Mouse (Mus musculus) urinary bladder, postnatal 25 days (tissue): ENCODE measurements around the gene Pyroxd1.

Source experiments
- DNase-seq: peaks from one replicate; pipeline ENCODE4 v3.0.0; 2022; ENCODE audit warnings: low spot score

The Pyroxd1 gene

GRCm38 (mm10) chr6:142377081-142377480, 31.6 kb downstream of the Pyroxd1 start:
- DNase-seq: no peak

DNA sequence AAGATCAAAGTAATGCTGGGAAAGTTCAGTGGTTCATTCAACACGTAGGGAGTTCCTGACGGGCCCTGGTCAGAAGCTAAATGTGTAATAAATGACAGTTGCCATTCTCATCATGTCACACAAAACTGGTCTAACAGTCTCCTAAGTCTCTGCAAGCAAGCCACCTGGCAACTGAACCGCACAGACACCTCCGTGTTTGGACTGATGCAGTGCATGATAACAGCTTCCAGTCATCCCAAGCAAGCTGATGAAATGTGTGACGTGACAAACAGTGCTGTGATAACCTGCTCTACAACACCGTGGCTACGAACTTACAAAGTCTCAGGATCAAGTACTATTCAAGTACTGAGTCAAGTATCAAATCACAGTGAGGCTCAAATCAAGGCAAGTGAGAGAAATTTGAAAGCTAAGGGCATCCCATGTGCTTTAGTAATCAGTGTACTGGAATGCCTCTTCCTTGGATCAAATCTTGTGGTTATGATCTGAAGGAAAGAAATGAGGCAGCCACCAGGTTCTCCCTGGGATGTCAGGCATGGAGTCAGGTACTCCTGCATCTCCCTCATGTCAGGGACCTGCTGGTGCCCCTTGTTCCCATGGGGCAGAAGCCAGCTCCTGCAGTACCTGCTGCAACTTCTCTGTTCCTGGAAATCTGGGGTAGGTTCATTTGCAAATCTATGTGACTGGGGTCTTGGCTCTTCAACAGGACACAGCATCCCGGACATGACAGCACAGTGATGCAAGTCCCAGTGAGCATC, 33.3 kb downstream of the Pyroxd1 start:
- no peak for DNase-seq

GRCm38 (mm10) chr6:142379961-142380360, 34.5 kb downstream of the Pyroxd1 start:
- DNase-seq: no peak

- DNase-seq: no peak
Measured at GRCm38 (mm10) chr6:142381615-142382014, 36.2 kb downstream of the Pyroxd1 start.

GRCm38 (mm10) chr6:142384521-142384920, 39.1 kb downstream of the Pyroxd1 start:
- DNase-seq: no peak

DNA sequence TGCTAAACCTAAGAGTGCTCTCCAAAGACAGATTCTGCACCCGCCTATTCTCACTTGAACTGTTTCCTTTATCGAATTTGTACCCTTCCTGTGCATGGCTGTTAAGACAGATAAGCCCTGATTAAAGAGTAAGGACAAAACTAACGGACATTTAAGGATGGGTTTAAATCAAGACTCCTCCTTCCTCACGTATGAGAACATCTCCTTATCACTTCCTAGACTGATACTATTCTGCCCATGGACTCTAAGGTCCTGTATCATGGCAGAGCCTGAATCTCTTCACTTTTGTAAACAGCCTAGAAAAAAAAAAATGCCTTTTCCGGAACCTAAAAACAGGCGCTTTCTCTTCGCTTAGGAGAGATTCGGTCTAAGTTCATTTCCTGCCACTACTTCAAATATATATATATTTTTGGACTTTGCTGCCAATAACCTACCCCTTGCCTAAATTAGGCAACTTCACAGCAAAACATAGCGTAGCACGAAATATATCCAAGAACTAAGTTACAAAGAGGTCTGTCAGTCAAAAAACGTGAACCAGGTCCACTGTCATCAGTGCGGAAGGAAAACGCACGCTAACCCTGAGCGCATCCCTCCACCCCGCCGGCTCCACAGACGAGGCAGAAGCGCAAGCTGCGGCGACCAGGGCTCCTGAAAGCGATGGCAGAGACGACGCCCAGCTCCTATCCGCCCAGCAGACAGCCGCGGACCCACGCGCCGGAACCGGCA, 41.0 kb downstream of the Pyroxd1 start:
- DNase-seq: no peak

GRCm38 (mm10) chr6:142387011-142387754, 41.7 kb downstream of the Pyroxd1 start, which contains the start of the genes Recql and Golt1b:
Recql (minus strand) TSS chr6:142387087.
Golt1b (plus strand) TSS chr6:142387221.
- DNase-seq: peak; percentile 98

GRCm38 (mm10) chr6:142387755-142388271, 42.4 kb downstream of the Pyroxd1 start:
- no peak for DNase-seq

DNA sequence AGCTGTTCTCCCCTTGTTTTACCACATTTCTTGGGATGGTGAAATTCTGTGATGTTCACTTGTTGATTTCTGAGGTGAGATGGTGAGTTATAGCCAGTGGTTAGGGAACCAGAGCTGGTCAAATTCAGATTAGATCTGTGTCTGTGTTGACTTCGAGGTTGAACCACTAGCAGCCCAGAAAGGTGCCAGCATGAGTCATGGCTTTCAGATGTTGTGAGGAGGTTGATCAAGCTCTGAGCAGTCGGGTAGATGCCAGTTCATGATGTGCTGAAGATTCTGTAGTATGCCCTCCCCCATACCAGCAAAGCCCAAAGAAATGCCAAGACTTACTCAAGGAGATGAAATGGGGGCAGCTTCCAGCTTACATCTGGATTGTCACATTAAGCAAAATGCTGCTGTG, 43.6 kb downstream of the Pyroxd1 start:
- DNase-seq: no peak

DNA sequence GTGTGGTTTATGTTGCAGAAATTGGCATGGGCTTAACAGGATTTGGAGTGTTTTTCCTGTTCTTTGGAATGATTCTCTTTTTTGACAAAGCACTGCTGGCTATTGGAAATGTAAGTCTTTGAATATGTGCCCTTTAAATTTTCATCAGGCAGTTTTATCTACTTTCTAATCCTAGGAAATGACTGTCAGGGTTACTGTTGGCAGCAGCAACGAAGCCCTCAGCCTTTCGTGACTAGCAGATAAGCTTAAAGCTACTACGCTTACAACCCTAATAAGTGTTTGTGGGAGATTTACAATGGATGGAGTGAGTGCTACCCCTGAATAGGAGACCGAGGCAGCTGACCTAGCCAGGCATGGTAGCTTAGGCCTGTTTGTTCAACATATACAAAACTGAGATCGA, 46.9 kb downstream of the Pyroxd1 start:
- no peak for DNase-seq

GRCm38 (mm10) chr6:142394669-142395068, 49.2 kb downstream of the Pyroxd1 start:
- no peak for DNase-seq

- DNase-seq: no peak
Measured at GRCm38 (mm10) chr6:142395756-142396155, 50.3 kb downstream of the Pyroxd1 start.

DNA sequence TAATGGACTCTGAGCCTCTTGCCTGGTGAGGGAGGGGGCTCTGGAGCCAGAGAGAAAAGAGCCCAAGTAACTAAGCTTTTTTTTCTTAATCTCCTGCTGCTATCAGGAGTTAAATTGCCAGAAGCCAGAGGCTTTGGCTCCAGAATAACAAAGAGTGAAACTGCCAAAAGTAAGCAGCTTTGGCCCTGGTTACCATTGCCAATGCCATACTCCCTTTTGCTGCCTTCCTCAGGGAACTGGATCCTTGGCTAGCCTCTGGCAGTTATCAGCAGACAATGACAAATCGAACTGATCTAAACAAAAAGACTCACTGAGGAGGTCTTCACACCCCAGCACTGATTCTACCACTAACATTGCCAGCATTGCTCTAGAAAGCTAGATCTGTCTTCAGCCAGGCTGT, 65.7 kb downstream of the Pyroxd1 start:
- DNase-seq: no peak
